Comparison of ENCODE assay signal across 8 mouse cellular contexts in the genomic region with DNA sequence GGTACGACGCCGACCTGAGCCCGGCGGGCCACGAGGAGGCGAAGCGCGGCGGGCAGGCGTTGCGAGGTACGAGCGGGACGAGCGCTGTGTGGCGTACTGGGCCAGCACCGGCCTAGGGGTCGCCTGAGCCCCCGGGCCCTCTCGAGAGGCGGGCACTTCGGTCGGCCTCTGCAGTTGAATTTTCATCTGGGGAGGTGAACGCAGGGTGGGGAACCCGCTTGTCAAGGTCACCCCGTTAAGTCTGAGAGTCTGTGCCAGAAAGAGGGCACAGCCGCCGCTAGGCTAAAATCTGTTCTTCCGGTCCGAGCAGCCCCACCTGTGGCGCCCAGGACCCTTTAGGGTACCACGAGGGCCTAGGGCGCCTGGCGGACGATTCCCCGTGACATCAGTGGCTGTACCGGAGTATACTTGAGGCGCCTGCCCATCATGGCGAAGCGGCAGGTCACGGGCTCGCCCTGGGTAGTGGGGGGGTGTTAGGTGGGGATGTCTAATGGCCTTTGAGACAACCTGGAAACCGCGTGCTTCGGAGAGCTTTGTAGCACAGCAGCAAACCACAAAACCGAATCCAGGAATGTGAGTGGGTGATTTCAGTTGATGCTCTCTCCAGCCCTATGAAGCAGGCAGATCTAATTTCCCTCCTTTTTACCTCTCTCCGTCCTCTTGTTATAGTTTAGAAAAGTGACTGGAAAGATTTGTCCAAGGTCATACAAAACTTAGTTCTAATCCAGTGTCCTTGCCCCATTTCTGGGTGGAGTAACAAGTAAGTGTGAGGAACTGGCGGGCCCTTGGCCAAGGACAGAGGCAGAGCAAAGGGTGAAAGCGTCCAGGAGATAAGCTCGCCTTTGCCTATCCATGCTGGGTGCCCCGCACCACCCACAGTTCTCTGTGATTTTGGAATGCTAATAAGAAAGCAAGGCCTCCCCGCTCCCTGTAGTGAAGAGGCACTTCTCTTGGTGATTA. TPM values are rescaled to one million over a fixed set of nuclear protein-coding genes. Genes with fewer than 3 reads are reported as not detected.
DNase-seq lines count a peak whose midpoint lies in the region; ATAC-seq and TF ChIP-seq lines count a peak whose summit lies in the region.

No protein-coding gene starts in this region.

- H3K4me3 ChIP-seq in cortical plate, adult 2 months (ENCODE audit: insufficient read depth, low read length) = peak overlapping the region; percentile 92
- H3K4me3 ChIP-seq in kidney, adult 2 months (ENCODE audit: insufficient read depth, low read depth, low read length) = peak overlapping the region; percentile 99
- peak overlapping the region; percentile 78 for H3K4me3 ChIP-seq in liver, embryonic 13.5 days (replicated peaks)
- H3K4me3 ChIP-seq in neural tube, embryonic 12.5 days = peak overlapping the region; percentile 88

- peak; percentile 43 for DNase-seq in A20 (ENCODE audit: low read depth, low spot score)
- DNase-seq in ZHBTc4 (ENCODE audit: low read depth, low spot score) = peak; percentile 51
- DNase-seq in heart, adult 8-10 months (ENCODE audit: low spot score) = peak; percentile 34
- DNase-seq in kidney, adult 2 months = peak; percentile 60
- no peak for DNase-seq in liver, embryonic 13.5 days
- DNase-seq in thymus, postnatal 14 days = peak; percentile 60

- no peak for TF ChIP-seq POLR2A in cortical plate, adult 2 months (IDR thresholded peaks at IDR 0.05; ENCODE audit: extremely low read depth, insufficient read depth, low read length)
- no peak for TF ChIP-seq POLR2A in kidney, adult 2 months (IDR thresholded peaks at IDR 0.05; ENCODE audit: low read depth, low read length)

- H3K9ac ChIP-seq in liver, embryonic 13.5 days = peak overlapping the region; percentile 84
- peak overlapping the region; percentile 86 for H3K9ac ChIP-seq in neural tube, embryonic 12.5 days

- ATAC-seq in liver, embryonic 13.5 days (ENCODE audit: low read depth) = peak; percentile 37
- peak; percentile 78 for ATAC-seq in neural tube, embryonic 12.5 days (ENCODE audit: low FRiP score, low read depth)

- H3K27ac ChIP-seq in cortical plate, adult 2 months (ENCODE audit: insufficient read depth, low read length) = peak overlapping the region; percentile 75
- peak overlapping the region; percentile 94 for H3K27ac ChIP-seq in kidney, adult 2 months (ENCODE audit: insufficient read depth, low read depth, low read length)
- H3K27ac ChIP-seq in liver, embryonic 13.5 days = peak overlapping the region; percentile 85
- peak overlapping the region; percentile 59; the same call in 1 of the 2 replicates for H3K27ac ChIP-seq in neural tube, embryonic 12.5 days

- WGBS in kidney, adult 2 months = 1% methylated on average over 53 of the region's 53 CpGs
- under 1% methylated on average over 53 of the region's 53 CpGs for WGBS in liver, embryonic 13.5 days (ENCODE audit: insufficient replicate concordance)
- WGBS in neural tube, embryonic 12.5 days = under 1% methylated on average over 53 of the region's 53 CpGs

- TF ChIP-seq CTCF in cortical plate, adult 2 months (IDR thresholded peaks at IDR 0.05; ENCODE audit: extremely low read depth, insufficient read depth, low read length) = no peak
- TF ChIP-seq CTCF in kidney, adult 2 months (conservative IDR thresholded peaks at IDR 0.05; ENCODE audit: insufficient read depth, insufficient read length, low read depth, low read length) = no peak

- H3K4me2 ChIP-seq in liver, embryonic 13.5 days = peak overlapping the region; percentile 99
- peak overlapping the region; percentile 68 for H3K4me2 ChIP-seq in neural tube, embryonic 12.5 days (replicated peaks)

- H3K9me3 ChIP-seq in liver, embryonic 13.5 days (replicated peaks) = no peaks in the 10 kb centered on the region
- H3K9me3 ChIP-seq in neural tube, embryonic 12.5 days = no peaks in the 10 kb centered on the region

- peaks cover 5% of the 10 kb centered on the region for H3K36me3 ChIP-seq in kidney, adult 2 months (ENCODE audit: control insufficient read depth, insufficient read depth, low read length)
- peaks cover 32% of the 10 kb centered on the region for H3K36me3 ChIP-seq in liver, embryonic 13.5 days
- H3K36me3 ChIP-seq in neural tube, embryonic 12.5 days = peaks cover 18% of the 10 kb centered on the region

- no peaks in the 10 kb centered on the region for H3K27me3 ChIP-seq in kidney, adult 2 months (replicated peaks; ENCODE audit: control insufficient read depth, insufficient read depth, low read length)
- no peaks in the 10 kb centered on the region for H3K27me3 ChIP-seq in liver, embryonic 13.5 days
- H3K27me3 ChIP-seq in neural tube, embryonic 12.5 days (replicated peaks) = no peaks in the 10 kb centered on the region

- H3K4me1 ChIP-seq in cortical plate, adult 2 months (ENCODE audit: control insufficient read depth, insufficient read depth, low read length) = peaks cover 5% of the 10 kb centered on the region
- peaks cover 15% of the 10 kb centered on the region; the same call in 1 of the 2 replicates for H3K4me1 ChIP-seq in kidney, adult 2 months (ENCODE audit: control insufficient read depth, insufficient read depth, low read length)
- peaks cover 53% of the 10 kb centered on the region for H3K4me1 ChIP-seq in liver, embryonic 13.5 days (replicated peaks)
- peaks cover 18% of the 10 kb centered on the region for H3K4me1 ChIP-seq in neural tube, embryonic 12.5 days

RNA-seq across cellular contexts. Expression of a gene that starts 0.7 kb away (rescaled TPM):
- 738 and 764 TPM in 2 replicates for polyA plus RNA-seq in cortical plate, adult 2 months (2012; rRNA removed)
- 100 to 1,000 TPM in 3 of 4 experiments, 10 to 100 TPM in 1; 94.6 to 149 (median 113) TPM for total RNA-seq in heart, adult 8-10 months (2022)
- 493 and 500 TPM in 2 replicates for polyA plus RNA-seq in kidney, adult 2 months (2012; rRNA removed)
- 230 and 238 TPM in 2 replicates for polyA plus RNA-seq in liver, embryonic 13.5 days (2015; fragmentation: Nextera tagmentation; extraction: Ambion mirVana)
- 577 and 583 TPM in 2 replicates for polyA plus RNA-seq in neural tube, embryonic 12.5 days (2016; fragmentation: Nextera tagmentation; extraction: Ambion mirVana)

RNA-seq across cellular contexts. Expression of a gene that starts 16.4 kb away (rescaled TPM):
- polyA plus RNA-seq in cortical plate, adult 2 months (2012; rRNA removed) = 18.6 and 18.9 TPM in 2 replicates
- total RNA-seq in heart, adult 8-10 months (2022) = 10 to 100 TPM; 16.4 to 18.7 (median 18.5) TPM
- polyA plus RNA-seq in kidney, adult 2 months (2012; rRNA removed) = 3.6 and 4.0 TPM in 2 replicates
- 15.2 and 17.2 TPM in 2 replicates for polyA plus RNA-seq in liver, embryonic 13.5 days (2015; fragmentation: Nextera tagmentation; extraction: Ambion mirVana)
- polyA plus RNA-seq in neural tube, embryonic 12.5 days (2016; fragmentation: Nextera tagmentation; extraction: Ambion mirVana) = 19.6 and 20.4 TPM in 2 replicates

RNA-seq across cellular contexts. Expression of a gene that starts 20.8 kb away (rescaled TPM):
- polyA plus RNA-seq in cortical plate, adult 2 months (2012; rRNA removed) = 27.8 and 28.6 TPM in 2 replicates
- total RNA-seq in heart, adult 8-10 months (2022) = 10 to 100 TPM; 11.9 to 14.7 (median 13.7) TPM
- 11.8 and 15.2 TPM in 2 replicates for polyA plus RNA-seq in kidney, adult 2 months (2012; rRNA removed)
- polyA plus RNA-seq in liver, embryonic 13.5 days (2015; fragmentation: Nextera tagmentation; extraction: Ambion mirVana) = 61.6 and 67.2 TPM in 2 replicates
- 67.0 and 68.3 TPM in 2 replicates for polyA plus RNA-seq in neural tube, embryonic 12.5 days (2016; fragmentation: Nextera tagmentation; extraction: Ambion mirVana)

RNA-seq across cellular contexts. Expression of a gene that starts 20.9 kb away (rescaled TPM):
- polyA plus RNA-seq in cortical plate, adult 2 months (2012; rRNA removed) = 70.0 and 71.7 TPM in 2 replicates
- total RNA-seq in heart, adult 8-10 months (2022) = 10 to 100 TPM; 12.4 to 14.1 (median 13.1) TPM
- 74.2 and 78.7 TPM in 2 replicates for polyA plus RNA-seq in kidney, adult 2 months (2012; rRNA removed)
- 43.1 and 44.1 TPM in 2 replicates for polyA plus RNA-seq in liver, embryonic 13.5 days (2015; fragmentation: Nextera tagmentation; extraction: Ambion mirVana)
- 79.2 and 82.1 TPM in 2 replicates for polyA plus RNA-seq in neural tube, embryonic 12.5 days (2016; fragmentation: Nextera tagmentation; extraction: Ambion mirVana)
